Mouse (Mus musculus): ENCODE measurements at regions not wholly inside any gene's neighbourhood (a gene's known extent, or its start where the extent isn't known, plus 50 kb on each side); places are given as distances from the start of the nearest gene placed in this dataset.

GRCm38 (mm10) chr16:74984207-74984606, 572.6 kb upstream of the Robo2 start:
- no peak for DNase-seq

GRCm38 (mm10) chr16:74966099-74966498, 554.5 kb upstream of the Robo2 start:
- no peak for DNase-seq

DNA sequence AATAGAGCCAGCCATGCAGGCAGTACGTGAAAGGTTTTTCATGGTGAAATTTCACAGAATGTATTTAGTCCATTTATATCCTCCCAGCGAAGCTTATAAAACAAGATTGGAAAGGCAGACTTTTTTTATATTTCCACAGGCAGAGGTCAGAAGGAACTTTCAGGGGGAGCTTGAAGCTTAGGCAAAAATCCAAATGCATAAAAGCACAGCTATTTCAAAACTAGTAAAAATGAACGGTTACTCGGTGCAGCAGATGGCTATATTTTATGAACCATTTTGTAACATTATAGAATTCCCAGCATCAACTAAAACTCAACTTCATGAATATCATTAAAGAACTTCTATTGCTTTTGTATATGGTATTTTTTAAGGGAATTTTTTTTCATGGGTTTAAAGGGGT, 518.1 kb upstream of the Robo2 start:
- no peak for DNase-seq

GRCm38 (mm10) chr16:74900835-74901234, 489.2 kb upstream of the Robo2 start:
- DNase-seq, result peak; percentile 9 to 29

DNA sequence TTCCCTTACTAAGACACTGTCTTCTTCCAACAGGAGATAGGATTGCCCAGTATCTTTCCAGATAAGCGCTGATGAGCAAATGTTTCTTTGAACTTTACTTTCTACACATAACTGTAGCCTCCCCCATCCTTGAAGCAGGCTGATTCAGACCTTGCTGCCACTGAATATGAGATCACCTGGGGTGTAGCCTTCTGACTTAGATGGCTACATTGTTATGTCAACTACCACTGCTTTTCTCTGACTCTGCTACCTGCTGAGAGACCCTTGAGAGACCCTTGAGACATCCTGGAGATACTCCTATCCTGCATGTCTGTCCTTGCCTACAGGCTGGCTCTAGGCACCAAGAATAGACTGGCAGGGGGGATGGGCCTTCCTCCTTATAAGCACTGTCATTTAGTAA, 476.1 kb upstream of the Robo2 start:
- no peak for DNase-seq

DNA sequence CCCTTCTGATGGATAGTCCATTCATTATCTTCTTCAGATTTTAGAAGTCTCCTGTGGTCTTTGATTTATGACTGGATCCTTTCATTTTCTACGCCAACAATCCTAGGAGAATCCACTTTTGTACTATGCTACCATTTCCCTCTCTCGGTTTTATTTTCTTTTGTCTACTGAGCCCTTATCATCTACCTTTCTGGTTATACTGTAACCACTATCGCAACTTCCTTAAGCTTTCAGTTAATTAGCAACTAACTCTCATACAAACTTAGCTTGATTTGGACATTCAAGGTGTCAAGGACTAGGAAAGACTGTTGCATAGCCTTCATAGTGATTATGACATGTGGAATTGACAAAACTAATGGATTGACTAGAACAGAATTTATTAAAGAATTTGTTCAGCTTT, 467.0 kb upstream of the Robo2 start:
- no peak for DNase-seq

GRCm38 (mm10) chr16:74873756-74874155, 462.1 kb upstream of the Robo2 start:
- DNase-seq, result no peak

DNA sequence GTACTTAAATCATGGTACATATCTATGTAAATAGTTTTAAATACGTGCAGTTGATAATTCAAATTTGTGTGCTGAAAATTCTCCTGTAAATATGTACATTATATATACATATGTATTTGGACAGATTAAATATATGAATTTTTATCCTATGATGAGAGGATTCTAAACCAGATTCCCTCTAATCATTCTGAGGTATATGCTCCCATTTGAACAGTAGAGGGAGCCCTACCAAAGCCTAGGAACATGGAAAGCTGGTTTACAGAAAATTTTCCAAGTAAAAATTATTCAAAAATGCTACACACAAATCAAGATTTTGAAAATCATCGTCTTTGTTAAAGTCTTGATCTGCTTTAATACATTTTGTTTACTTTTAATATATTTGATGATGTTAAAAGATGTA, 446.1 kb upstream of the Robo2 start:
- no peak for DNase-seq

GRCm38 (mm10) chr16:74840006-74840405, 428.4 kb upstream of the Robo2 start:
- DNase-seq, result no peak

DNA sequence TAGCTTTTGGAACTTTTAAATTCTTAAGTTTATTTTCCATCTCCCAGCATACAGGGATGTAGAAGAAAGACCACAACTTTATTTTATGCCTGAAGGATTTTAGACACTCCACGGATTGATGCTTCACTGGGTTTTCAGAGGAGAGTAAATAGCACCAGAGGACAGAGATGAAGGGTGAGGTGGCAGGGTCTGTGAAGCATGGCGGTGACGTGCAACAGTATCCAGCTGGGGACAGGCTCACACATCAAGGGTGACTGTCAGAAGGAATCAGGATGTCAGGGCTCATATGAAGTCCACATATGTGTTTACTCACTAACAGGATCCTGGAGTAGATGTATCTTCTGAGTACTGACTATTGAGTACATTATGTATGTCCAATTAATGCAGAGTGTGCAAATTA, 402.8 kb upstream of the Robo2 start:
- DNase-seq, result no peak

DNA sequence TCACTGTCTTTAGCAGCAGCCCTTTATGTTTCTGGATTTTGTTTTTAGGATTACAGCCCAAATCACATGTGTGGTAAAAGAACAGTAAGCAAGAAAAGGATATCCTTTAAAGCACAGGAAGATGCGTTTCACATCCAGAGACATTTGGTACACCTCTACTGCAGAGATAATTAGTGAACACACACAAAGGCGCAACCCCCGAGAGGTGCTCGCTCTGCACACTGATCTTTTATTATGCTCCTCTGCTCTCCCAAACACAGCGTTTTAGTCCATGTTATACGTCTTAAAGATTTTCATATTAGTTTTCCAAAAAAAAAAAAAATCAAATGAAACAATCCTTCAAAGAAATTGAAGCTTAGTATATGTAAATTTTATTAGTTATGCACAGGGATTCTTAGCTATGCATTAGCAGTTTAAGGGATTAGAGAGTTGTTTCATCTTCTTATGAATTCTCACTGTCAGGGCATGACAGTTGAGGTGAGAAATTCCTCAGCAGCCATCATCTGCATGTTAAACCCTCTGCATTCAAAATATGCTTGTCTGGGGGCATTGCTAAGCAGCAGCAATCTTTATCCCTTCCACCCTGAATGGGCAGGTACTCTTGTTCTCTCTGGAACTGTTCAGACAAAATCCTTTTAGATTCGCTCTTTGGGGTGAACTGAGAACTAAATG, 397.7 kb upstream of the Robo2 start:
- no peak for DNase-seq

GRCm38 (mm10) chr16:74806775-74807174, 395.1 kb upstream of the Robo2 start:
- DNase-seq, result no peak

- DNase-seq, result peak; percentile 57 to 64
Measured at GRCm38 (mm10) chr16:74801296-74801695, 389.7 kb upstream of the Robo2 start.

DNA sequence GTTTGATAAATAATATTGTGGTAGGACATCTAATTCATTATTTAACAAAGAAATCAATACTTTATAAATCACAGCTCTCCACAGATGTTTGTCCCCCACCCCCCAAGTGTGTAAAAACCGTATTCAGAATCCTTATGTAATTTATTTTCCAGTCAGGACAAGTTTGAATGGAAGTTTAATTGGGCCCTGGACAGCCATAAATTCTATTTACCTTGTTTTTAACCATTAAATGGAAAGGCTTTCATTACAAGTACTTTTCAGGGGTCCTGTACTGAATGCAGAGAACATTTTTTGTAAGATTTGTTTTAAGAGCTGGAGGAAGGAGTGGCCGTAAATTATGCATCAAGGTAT, 384.7 kb upstream of the Robo2 start:
- DNase-seq, result no peak

GRCm38 (mm10) chr16:74795360-74796302, 384.0 kb upstream of the Robo2 start:
- no peak for DNase-seq

GRCm38 (mm10) chr16:74785365-74786119, 373.9 kb upstream of the Robo2 start:
- DNase-seq, result no peak

DNA sequence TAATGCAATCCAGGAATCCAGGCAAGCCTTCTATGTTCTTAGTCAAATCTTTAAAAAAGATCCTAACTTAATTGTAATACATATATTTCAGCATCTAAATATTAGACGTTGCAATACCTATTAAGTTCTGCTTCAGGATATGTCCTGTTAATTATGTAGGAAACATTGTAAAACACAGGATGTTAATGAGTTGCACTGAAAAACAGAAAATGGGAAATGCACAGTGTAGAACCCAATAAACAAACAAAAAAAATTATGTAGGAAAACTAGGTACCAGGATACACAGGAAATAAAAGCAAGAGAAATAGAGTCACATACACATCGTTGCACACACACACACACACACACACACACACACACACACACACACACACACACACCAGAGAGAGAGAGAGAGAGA, 368.8 kb upstream of the Robo2 start:
- DNase-seq, result no peak

GRCm38 (mm10) chr16:74768264-74768663, 356.6 kb upstream of the Robo2 start:
- no peak for DNase-seq

GRCm38 (mm10) chr16:74756720-74757345, 345.2 kb upstream of the Robo2 start:
- DNase-seq, result no peak

DNA sequence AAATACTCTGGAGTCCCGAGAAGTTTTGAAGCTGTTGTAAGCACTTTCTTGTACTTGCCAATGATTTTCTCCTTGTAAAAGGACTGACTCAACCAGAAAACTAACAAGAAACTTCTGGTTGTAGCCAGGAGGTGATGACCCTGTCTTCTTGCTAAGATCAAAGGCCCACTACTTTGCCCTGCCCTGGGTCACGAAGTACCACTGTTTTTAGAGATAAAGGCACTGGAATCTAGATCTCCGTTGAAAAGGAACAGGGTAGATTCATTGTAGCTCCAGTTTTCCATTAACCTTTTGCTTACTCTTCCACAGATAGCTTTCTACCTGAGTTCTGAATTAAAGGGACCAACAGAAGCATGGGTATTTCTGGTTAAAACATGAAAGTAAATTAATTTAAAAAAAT, 339.3 kb upstream of the Robo2 start:
- DNase-seq, result no peak

DNA sequence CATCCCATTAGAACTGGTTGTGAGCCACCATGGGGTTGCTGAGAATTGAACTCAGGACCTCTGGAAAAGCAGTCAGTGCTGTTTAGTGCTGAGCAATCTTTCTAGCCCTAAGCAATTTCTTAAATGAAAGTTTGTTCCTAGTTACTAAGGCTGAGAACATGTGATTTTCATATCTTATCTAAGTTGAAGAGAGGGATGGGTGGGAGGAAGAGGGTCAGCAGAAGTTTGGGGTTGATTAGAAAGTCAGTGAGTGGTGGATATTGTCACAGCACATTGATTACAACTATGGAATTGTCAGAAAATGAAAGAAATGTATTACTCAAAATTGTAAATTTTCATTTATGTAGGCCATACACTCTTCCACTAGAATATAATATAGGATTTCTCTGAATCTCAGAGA, 337.4 kb upstream of the Robo2 start:
- no peak for DNase-seq

GRCm38 (mm10) chr16:74743512-74743911, 331.9 kb upstream of the Robo2 start:
- DNase-seq, result no peak
